Mouse (Mus musculus) CH12.LX (cell line): ENCODE measurements around the gene Vwa3a. TPM values are rescaled to one million over a fixed set of nuclear protein-coding genes. Genes with fewer than 3 reads are reported as not detected.

ENCODE experiments used
- DNase-seq: peaks from one replicate; pipeline ENCODE4 v3.0.0-alpha.2; 2013; ENCODE audit errors: extremely low read depth
- H3K27ac ChIP-seq: 2 replicates; pipeline ENCODE4 v1.5.1; 2012; ENCODE audit warnings: low read depth, mild to moderate bottlenecking, control low read depth, moderate library complexity; ENCODE audit not compliant: insufficient read depth
- H3K27me3 ChIP-seq: replicated peaks from 2 replicates; pipeline ENCODE3; 2012; ENCODE audit warnings: inconsistent platforms
- H3K36me3 ChIP-seq, 2 experiments: replicated peaks in 1 of 2; 2 replicates each; pipeline versions ENCODE3 to v1.6.1; 2012; ENCODE audit warnings: inconsistent platforms in 1 of 2, low read length in 1 of 2, mild to moderate bottlenecking in 1 of 2, mixed read lengths in 1 of 2, moderate library complexity in 1 of 2; ENCODE audit not compliant: control insufficient read depth in 1 of 2, insufficient read depth in 1 of 2
- H3K4me1 ChIP-seq, 2 experiments: 2 replicates each; pipeline ENCODE4 v1.6.1; 2012; ENCODE audit warnings: inconsistent platforms in 1 of 2, moderate library complexity in 1 of 2; ENCODE audit not compliant: insufficient read depth in 2 of 2, control insufficient read depth in 1 of 2
- H3K4me2 ChIP-seq: 2 replicates; pipeline ENCODE4 v1.6.1; 2012; ENCODE audit warnings: low read depth, mild to moderate bottlenecking, control low read depth; ENCODE audit not compliant: poor library complexity, insufficient read depth, severe bottlenecking
- H3K4me3 ChIP-seq, 3 experiments: fragments of 150-350 bp in 1 of 3; sonication (generic) in 1 of 3; replicated peaks in 1 of 3; 2 replicates each; pipeline versions ENCODE3 to v1.5.1; 2011 to 2012; ENCODE audit warnings: low read depth in 2 of 3, low read length in 2 of 3, mild to moderate bottlenecking in 2 of 3, moderate library complexity in 2 of 3, control low read depth in 1 of 3, improper control_type of control experiment in 1 of 3, inconsistent platforms in 1 of 3, mixed read lengths in 1 of 3; ENCODE audit not compliant: poor library complexity in 1 of 3
- H3K79me2 ChIP-seq: replicated peaks from 2 replicates; pipeline ENCODE4 v1.6.1; 2012; ENCODE audit warnings: mild to moderate bottlenecking, moderate library complexity; ENCODE audit not compliant: control insufficient read depth, poor library complexity, insufficient read depth, severe bottlenecking; ENCODE audit errors: extremely low read depth
- H3K9ac ChIP-seq: 2 replicates; pipeline ENCODE4 v1.6.1; 2012; ENCODE audit warnings: low read depth, mild to moderate bottlenecking, control low read depth, moderate library complexity; ENCODE audit not compliant: insufficient read depth
- H3K9me3 ChIP-seq: replicated peaks from 2 replicates; pipeline ENCODE3; 2012; ENCODE audit warnings: low read length, inconsistent platforms, mixed read lengths
- BHLHE40 ChIP-seq: IDR thresholded peaks from 2 replicates; pipeline ENCODE4 v1.6.1; 2011; ENCODE audit warnings: mild to moderate bottlenecking, low read depth, low read length, improper control_type of control experiment
- CTCF ChIP-seq, 2 experiments: IDR thresholded peaks in 1 of 2; conservative IDR thresholded peaks in 1 of 2; 2 replicates each; pipeline ENCODE4 v1.5.1; 2011 to 2012; ENCODE audit warnings: low read depth in 2 of 2, low read length in 2 of 2, improper control_type of control experiment in 1 of 2, inconsistent platforms in 1 of 2, mild to moderate bottlenecking in 1 of 2, moderate library complexity in 1 of 2
- E2F4 ChIP-seq: IDR thresholded peaks from 2 replicates; pipeline ENCODE4 v1.6.1; 2011; ENCODE audit warnings: low read depth, low read length, improper control_type of control experiment; ENCODE audit not compliant: insufficient replicate concordance
- ELF1 ChIP-seq: IDR thresholded peaks from 2 replicates; pipeline ENCODE4 v1.6.1; 2014; ENCODE audit warnings: low read depth, mild to moderate bottlenecking, inconsistent platforms, low read length, improper control_type of control experiment
- EP300 ChIP-seq: IDR thresholded peaks from 2 replicates; pipeline ENCODE4 v1.6.1; 2011; ENCODE audit warnings: low read length, improper control_type of control experiment
- JUN ChIP-seq: IDR thresholded peaks from 2 replicates; pipeline ENCODE4 v1.6.1; 2011; ENCODE audit warnings: low read depth, mild to moderate bottlenecking, low read length, improper control_type of control experiment, moderate library complexity; ENCODE audit not compliant: insufficient read depth
- JUND ChIP-seq: conservative IDR thresholded peaks from 2 replicates; pipeline ENCODE4 v1.6.1; 2011; ENCODE audit warnings: low read depth, low read length, improper control_type of control experiment
- KAT2A ChIP-seq: IDR thresholded peaks from 2 replicates; pipeline ENCODE4 v1.6.1; 2012; ENCODE audit warnings: low read length, improper control_type of control experiment, inconsistent platforms; ENCODE audit not compliant: insufficient replicate concordance
- MAX ChIP-seq: IDR thresholded peaks from 2 replicates; pipeline ENCODE4 v1.6.1; 2011; ENCODE audit warnings: low read length, improper control_type of control experiment
- MAZ ChIP-seq: IDR thresholded peaks from 2 replicates; pipeline ENCODE4 v1.6.1; 2012; ENCODE audit warnings: low read depth, mild to moderate bottlenecking, inconsistent platforms, low read length, improper control_type of control experiment, moderate library complexity
- MEF2A ChIP-seq: IDR thresholded peaks from 2 replicates; pipeline ENCODE4 v1.6.1; 2014; ENCODE audit warnings: low read depth, mild to moderate bottlenecking, inconsistent platforms, low read length, improper control_type of control experiment, borderline replicate concordance
- MYC ChIP-seq: IDR thresholded peaks from 2 replicates; pipeline ENCODE4 v1.6.1; 2011; ENCODE audit warnings: low read depth, mild to moderate bottlenecking, improper control_type of control experiment, low read length
- NELFE ChIP-seq: IDR thresholded peaks from 2 replicates; pipeline ENCODE4 v1.6.1; 2011; ENCODE audit warnings: low read depth, low read length, improper control_type of control experiment
- NRF1 ChIP-seq: IDR thresholded peaks from 2 replicates; pipeline ENCODE4 v1.6.1; 2014; ENCODE audit warnings: low read depth, mild to moderate bottlenecking, inconsistent platforms, low read length, improper control_type of control experiment, moderate library complexity
- PAX5 ChIP-seq: IDR thresholded peaks from 2 replicates; pipeline ENCODE4 v1.6.1; 2012; ENCODE audit warnings: low read length, inconsistent platforms, mixed read lengths
- POLR2A ChIP-seq: IDR thresholded peaks from 2 replicates; pipeline ENCODE4 v1.6.1; 2011; ENCODE audit warnings: low read depth, mild to moderate bottlenecking, improper control_type of control experiment, low read length
- RAD21 ChIP-seq: IDR thresholded peaks from 2 replicates; pipeline ENCODE4 v1.6.1; 2011; ENCODE audit warnings: low read depth, mild to moderate bottlenecking, low read length, improper control_type of control experiment, moderate library complexity
- RCOR1 ChIP-seq: conservative IDR thresholded peaks from 2 replicates; pipeline ENCODE4 v1.6.1; 2012; ENCODE audit warnings: low read depth, mild to moderate bottlenecking, inconsistent platforms, low read length, improper control_type of control experiment
- SMC3 ChIP-seq: IDR thresholded peaks from 2 replicates; pipeline ENCODE4 v1.6.1; 2011; ENCODE audit warnings: low read depth, low read length, improper control_type of control experiment
- USF1 ChIP-seq: IDR thresholded peaks from 2 replicates; pipeline ENCODE4 v1.6.1; 2014; ENCODE audit warnings: low read depth, mild to moderate bottlenecking, inconsistent platforms, low read length, improper control_type of control experiment
- USF2 ChIP-seq: conservative IDR thresholded peaks from 2 replicates; pipeline ENCODE4 v1.6.1; 2011; ENCODE audit warnings: low read depth, low read length, improper control_type of control experiment
- ZC3H11A ChIP-seq: IDR thresholded peaks from 2 replicates; pipeline ENCODE4 v1.6.1; 2012; ENCODE audit warnings: low read depth, mild to moderate bottlenecking, inconsistent platforms, low read length, improper control_type of control experiment
- ZKSCAN1 ChIP-seq: IDR thresholded peaks from 2 replicates; pipeline ENCODE4 v1.6.1; 2012; ENCODE audit warnings: low read depth, inconsistent platforms, low read length, improper control_type of control experiment, borderline replicate concordance
- dilution Hi-C: fragments of 300-500 bp; cut with MboI; formaldehyde crosslinking; loops from 2 replicates; pipeline ENCODE4 v1.14.3; 2020; ENCODE audit warnings: low sequenced_read_pairs; ENCODE audit not compliant: extremely low pct_unique_long_range_greater_than_20kb, extremely low pct_ligation_motif_present
- in situ Hi-C: fragments of 300-500 bp; cut with MboI; formaldehyde crosslinking; loops from 3 replicates; pipeline ENCODE4 v1.14.3; 2019; ENCODE audit warnings: low sequenced_read_pairs, low pct_ligation_motif_present, low pct_unique_long_range_greater_than_20kb, mixed read lengths
- polyA plus RNA-seq: library from polyadenylated mRNA; unstranded; fragments of >175 nt; gene quantifications from 2 replicates; pipeline ENCODE4 v1.2.1, GENCODE M21; 2012; ENCODE audit warnings: low read depth; ENCODE audit not compliant: insufficient read length
- total RNA-seq, 2 experiments: library from RNA; depleted of rRNA; stranded (reverse); fragments of 300-350 nt in 1 of 2; fragments of >200 nt in 1 of 2; gene quantifications; 2 replicates each; pipeline ENCODE4 v1.2.3; 2012 to 2014

Vwa3a gene
- total and polyA plus RNA-seq, 3 experiments: not detected

DNA sequence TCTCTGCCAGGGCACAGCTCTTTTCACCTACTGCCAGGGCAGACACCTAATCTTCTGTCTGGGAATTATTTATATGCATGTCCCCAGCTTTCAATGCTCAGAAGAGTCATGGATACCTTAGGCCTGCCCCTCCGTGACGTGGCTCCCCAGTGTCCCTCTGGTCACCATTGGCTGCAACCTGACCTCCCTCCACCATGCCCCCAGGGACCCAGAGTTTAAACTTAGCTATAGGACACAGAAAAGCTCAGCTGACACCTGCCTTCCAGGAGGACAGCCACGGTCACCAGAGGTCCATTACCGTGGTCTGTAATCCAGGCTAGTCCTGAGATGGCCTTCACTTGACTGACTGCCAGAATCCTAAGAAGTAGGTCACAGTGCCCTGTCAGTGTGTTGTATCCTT, 80.3 kb downstream of the Vwa3a start:
- peaks cover 7 to 15% of the 10 kb centered on the region in 2 experiments for H3K4me1 ChIP-seq
- no peak overlapping the region for H3K9ac ChIP-seq
- H3K27ac ChIP-seq: no peak overlapping the region
- no peaks in the 10 kb centered on the region for H3K9me3 ChIP-seq
- dilution Hi-C loops: no loop called here
- TF ChIP-seq PAX5 (no peak), E2F4 (no peak), ZKSCAN1 (no peak), NRF1 (no peak), POLR2A (no peak), MAX (no peak), NELFE (no peak), ZC3H11A (no peak), RCOR1 (no peak), JUND (no peak), KAT2A (no peak), MAZ (no peak), JUN (no peak), MEF2A (no peak), ELF1 (no peak), USF2 (no peak), SMC3 (no peak)
- H3K4me3 ChIP-seq: no peak overlapping the region
- H3K79me2 ChIP-seq: no peaks in the 10 kb centered on the region
- DNase-seq: no peak
- H3K36me3 ChIP-seq: no peaks in the 10 kb centered on the region
- in situ Hi-C loops: no loop called here
- H3K4me2 ChIP-seq: no peak overlapping the region
- peaks cover 5% of the 10 kb centered on the region for H3K27me3 ChIP-seq

DNA sequence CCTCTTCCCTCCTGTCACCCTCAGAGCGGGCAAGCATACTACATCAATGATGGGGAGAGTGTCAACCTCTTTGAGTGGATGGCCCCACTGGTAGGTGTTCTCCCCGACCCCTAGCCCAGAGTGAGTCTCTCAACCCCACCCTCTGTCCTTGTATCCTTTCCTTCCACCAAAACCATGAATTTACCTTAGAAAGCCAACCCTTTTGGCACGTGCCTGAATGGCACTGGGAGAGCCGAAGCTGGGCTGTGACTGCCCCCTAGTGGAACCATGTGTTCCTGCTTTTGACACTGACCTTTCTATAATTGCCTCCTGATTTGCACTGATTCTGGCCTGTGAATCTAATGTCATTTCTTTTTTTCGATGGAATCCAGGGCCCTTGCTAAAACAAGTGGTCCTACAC, 84.1 kb downstream of the Vwa3a start:
- dilution Hi-C loops: no loop called here
- in situ Hi-C loops: loop anchor here (10.0 kb wide), 2 partner anchors 68 to 188 kb away; partner anchors contain the start of gene Uqcrc2
- peak; percentile 61 for DNase-seq
- Histone ChIP-seq H3K9me3 (no peaks in the 10 kb centered on the region), H3K4me3 (no peak overlapping the region), H3K4me1 (peaks cover 3 to 21% of the 10 kb centered on the region in 2 experiments), H3K79me2 (no peaks in the 10 kb centered on the region), H3K27me3 (peaks cover 10% of the 10 kb centered on the region), H3K4me2 (no peak overlapping the region), H3K9ac (no peak overlapping the region)
- TF ChIP-seq BHLHE40 (peak; percentile 100), SMC3 (peak; percentile 73), MYC (peak; percentile 92), EP300 (no peak), USF1 (peak; percentile 30; the same call in 1 of the 2 replicates), CTCF (conservative IDR thresholded peaks at IDR 0.05 in 1 of 2, IDR thresholded peaks at IDR 0.05 in 1 of 2; ENCODE audit: low read depth in 2 of 2, low read length in 2 of 2) (peak; percentile 88 to 90), MAX (peak; percentile 94), PAX5 (no peak), RAD21 (peak; percentile 88)
- TF ChIP-seq, all 38 proteins: peak for 7
- Histone ChIP-seq H3K36me3 (no peaks in the 10 kb centered on the region), H3K27ac (no peak overlapping the region)
